Mouse (Mus musculus) midbrain, postnatal 0 days (tissue): ENCODE measurements around the gene Cdhr4. TPM values are rescaled to one million over a fixed set of nuclear protein-coding genes. Genes with fewer than 3 reads are reported as not detected.

ENCODE experiments used
- ATAC-seq: fragments of 200-750 bp; cut with Nextera tagmentation; 2 replicates; pipeline ENCODE4 v1.8.0; 2017; ENCODE audit warnings: moderate number of reproducible peaks, mild to moderate bottlenecking, moderate TSS enrichment, moderate library complexity; ENCODE audit not compliant: low FRiP score
- DNase-seq: peaks from one replicate; pipeline ENCODE4 v3.0.0-alpha.2; 2015; ENCODE audit warnings: low spot score
- H3K27ac ChIP-seq: fragments of 300-500 bp; sonication (generic); 2 replicates; pipeline ENCODE4 v1.5.1; 2014; ENCODE audit warnings: low read depth, mild to moderate bottlenecking, low read length, mixed read lengths
- H3K27me3 ChIP-seq: fragments of 300-500 bp; sonication (generic); 2 replicates; pipeline ENCODE4 v1.6.1; 2014; ENCODE audit warnings: low read length, control low read depth, mixed read lengths; ENCODE audit not compliant: insufficient read depth
- H3K36me3 ChIP-seq: fragments of 300-500 bp; sonication (generic); 2 replicates; pipeline ENCODE4 v1.6.1; 2014; ENCODE audit warnings: low read length, control low read depth, mixed read lengths; ENCODE audit not compliant: insufficient read depth
- H3K4me1 ChIP-seq: fragments of 300-500 bp; sonication (generic); 2 replicates; pipeline ENCODE4 v1.6.1; 2014; ENCODE audit warnings: mild to moderate bottlenecking, control low read depth, antibody characterized with exemption, low read length, mixed read lengths; ENCODE audit not compliant: insufficient read depth
- H3K4me2 ChIP-seq: fragments of 300-500 bp; sonication (generic); 2 replicates; pipeline ENCODE4 v1.6.1; 2014; ENCODE audit warnings: low read depth, mild to moderate bottlenecking, low read length, mixed read lengths; ENCODE audit not compliant: poor library complexity, severe bottlenecking
- H3K4me3 ChIP-seq: fragments of 300-500 bp; sonication (generic); 2 replicates; pipeline ENCODE4 v1.5.1; 2014; ENCODE audit warnings: low read depth, mild to moderate bottlenecking, low read length, moderate library complexity
- H3K9ac ChIP-seq: fragments of 300-500 bp; sonication (generic); replicated peaks from 2 replicates; pipeline ENCODE4 v1.6.1; 2014; ENCODE audit warnings: mild to moderate bottlenecking, low read length, moderate library complexity, mixed read lengths; ENCODE audit not compliant: poor library complexity, severe bottlenecking
- H3K9me3 ChIP-seq: fragments of 300-500 bp; sonication (generic); 2 replicates; pipeline ENCODE4 v1.6.1; 2016; ENCODE audit warnings: low read length, control low read depth
- CTCF ChIP-seq: IDR thresholded peaks from 2 replicates; pipeline ENCODE4 v1.5.1; 2016; ENCODE audit warnings: antibody characterized with exemption, mild to moderate bottlenecking
- WGBS: fragments of 180-500 bp; shearing (Covaris S2); extraction: QIAGEN DNeasy Blood & Tissue Kit; methylation state at CpG from one replicate; pipeline ENCODE4 v1.1.7; 2014; 5-methylcytosine and 5-hydroxymethylcytosine counted together
- polyA plus RNA-seq: library from polyadenylated mRNA; unstranded; fragments of >200 nt; fragmentation: Nextera tagmentation; extraction: Ambion mirVana; gene quantifications from 2 replicates; pipeline ENCODE4 v1.2.1, GENCODE M21; 2015
- total RNA-seq: library from RNA; depleted of rRNA; stranded (reverse); fragments of >200 nt; gene quantifications from 2 replicates; pipeline ENCODE4 v1.2.3, GENCODE M21; 2014

Gene Cdhr4
- total and polyA plus RNA-seq, 2 experiments from 2014 or later = 1.1 to 5.6 TPM

- no peaks in the 10 kb centered on the region for H3K27me3 ChIP-seq
- 0 out of 2 replicates have a peak, but pooled peaks cover 7% of the 10 kb centered on the region for H3K4me1 ChIP-seq
- ATAC-seq (no peak), DNase-seq (no peak)
- WGBS = 82% methylated on average over 6 of the region's 6 CpGs
- no peak overlapping the region for H3K27ac ChIP-seq
- no peak overlapping the region for H3K4me3 ChIP-seq
- no peaks in the 10 kb centered on the region for H3K9me3 ChIP-seq
- H3K36me3 ChIP-seq = no peaks in the 10 kb centered on the region; the same call in 1 of the 2 replicates
- no peak overlapping the region for H3K9ac ChIP-seq
- H3K4me2 ChIP-seq = no peak overlapping the region
- no peak for TF ChIP-seq CTCF
Observed at GRCm38 (mm10) chr9:107955613-107956289, 36.5 kb upstream of the Cdhr4 start.

- no peaks in the 10 kb centered on the region for H3K9me3 ChIP-seq
- no peaks in the 10 kb centered on the region; the same call in 1 of the 2 replicates for H3K36me3 ChIP-seq
- no peak overlapping the region for H3K4me2 ChIP-seq
- H3K4me1 ChIP-seq = peaks cover 16% of the 10 kb centered on the region
- no peak for DNase-seq
- TF ChIP-seq CTCF = no peak
- no peak for ATAC-seq
- no peaks in the 10 kb centered on the region for H3K27me3 ChIP-seq
- no peak overlapping the region for H3K4me3 ChIP-seq
- WGBS = 16% methylated on average over 6 of the region's 6 CpGs
- H3K27ac ChIP-seq = peak overlapping the region; percentile 38; the same call in 1 of the 2 replicates
- no peak overlapping the region for H3K9ac ChIP-seq
Observed at GRCm38 (mm10) chr9:107957141-107957540, 35.2 kb upstream of the Cdhr4 start.

- Histone ChIP-seq H3K4me1 (peaks cover 20% of the 10 kb centered on the region), H3K36me3 (no peaks in the 10 kb centered on the region; the same call in 1 of the 2 replicates), H3K27ac (peak overlapping the region; percentile 91), H3K27me3 (no peaks in the 10 kb centered on the region), H3K4me3 (no peak overlapping the region), H3K9me3 (no peaks in the 10 kb centered on the region), H3K4me2 (no peak overlapping the region), H3K9ac (peak overlapping the region; percentile 33; the same call in 1 of the 2 replicates)
- ATAC-seq = no peak; the same call in 1 of the 2 replicates
- 39% methylated on average over 6 of the region's 6 CpGs for WGBS
- no peak for DNase-seq
- TF ChIP-seq CTCF = no peak
Observed at GRCm38 (mm10) chr9:107959896-107960295, 32.4 kb upstream of the Cdhr4 start.

GRCm38 (mm10) chr9:107960928-107961327, 31.4 kb upstream of the Cdhr4 start:
- no peak overlapping the region for H3K9ac ChIP-seq
- no peaks in the 10 kb centered on the region; the same call in 1 of the 2 replicates for H3K36me3 ChIP-seq
- DNase-seq = peak; percentile 28
- TF ChIP-seq CTCF = peak; percentile 56
- peaks cover 20% of the 10 kb centered on the region for H3K4me1 ChIP-seq
- no peaks in the 10 kb centered on the region for H3K27me3 ChIP-seq
- no peaks in the 10 kb centered on the region for H3K9me3 ChIP-seq
- ATAC-seq = no peak
- 71% methylated on average over 4 of the region's 4 CpGs for WGBS
- H3K4me3 ChIP-seq = no peak overlapping the region
- peak overlapping the region; percentile 91 for H3K27ac ChIP-seq
- H3K4me2 ChIP-seq = peak overlapping the region; percentile 38; the same call in 1 of the 2 replicates

- peak; percentile 68 for ATAC-seq
- Histone ChIP-seq H3K4me2 (peak overlapping the region; percentile 38), H3K36me3 (no peaks in the 10 kb centered on the region; the same call in 1 of the 2 replicates), H3K27me3 (no peaks in the 10 kb centered on the region), H3K9ac (no peak overlapping the region), H3K27ac (peak overlapping the region; percentile 91), H3K4me3 (no peak overlapping the region), H3K9me3 (no peaks in the 10 kb centered on the region), H3K4me1 (peaks cover 20% of the 10 kb centered on the region)
- WGBS = 53% methylated on average over 10 of the region's 10 CpGs
- DNase-seq = peak; percentile 85
- TF ChIP-seq CTCF = no peak
Observed at GRCm38 (mm10) chr9:107961351-107961762, 30.9 kb upstream of the Cdhr4 start.

- Histone ChIP-seq H3K4me1 (peaks cover 20% of the 10 kb centered on the region), H3K27me3 (no peaks in the 10 kb centered on the region), H3K9ac (peak overlapping the region; percentile 8; the same call in 1 of the 2 replicates), H3K4me3 (no peak overlapping the region), H3K4me2 (peak overlapping the region; percentile 38), H3K36me3 (no peaks in the 10 kb centered on the region; the same call in 1 of the 2 replicates), H3K9me3 (no peaks in the 10 kb centered on the region), H3K27ac (peak overlapping the region; percentile 91)
- DNase-seq = peak; percentile 62
- WGBS = 34% methylated on average over 5 of the region's 5 CpGs
- TF ChIP-seq CTCF = peak; percentile 78
- peak; percentile 61; the same call in 1 of the 2 replicates for ATAC-seq
Observed at GRCm38 (mm10) chr9:107961881-107962280, 30.4 kb upstream of the Cdhr4 start.
